Mouse (Mus musculus) urinary bladder, postnatal 10 days (tissue): ENCODE data around the gene Usp19.
A peak's percentile ranks its signal among the peaks of the same experiment; 100 is the strongest.

ENCODE experiments used
- DNase-seq: peaks from one replicate; pipeline ENCODE4 v3.0.0; 2022; ENCODE audit warnings: low spot score

The Usp19 gene

GRCm38 (mm10) chr9:108490559-108491285 is at the start of gene Usp19:
Gene Usp19, plus strand, starts transcription at chr9:108490602.
- peak; percentile 85 for DNase-seq

- DNase-seq, result no peak
Measured at GRCm38 (mm10) chr9:108441236-108441919, 49.0 kb upstream of the Usp19 start.

- no peak for DNase-seq
Measured at GRCm38 (mm10) chr9:108445125-108445524, 45.3 kb upstream of the Usp19 start.

GRCm38 (mm10) chr9:108449860-108450259 is 40.5 kb upstream of the Usp19 start:
- no peak for DNase-seq

GRCm38 (mm10) chr9:108450292-108451169 is 39.9 kb upstream of the Usp19 start:
- DNase-seq, result no peak

- no peak for DNase-seq
Measured at GRCm38 (mm10) chr9:108451170-108451493, 39.3 kb upstream of the Usp19 start.

GRCm38 (mm10) chr9:108451519-108452160 is 38.8 kb upstream of the Usp19 start:
- no peak for DNase-seq

GRCm38 (mm10) chr9:108452291-108452906 is 38.0 kb upstream of the Usp19 start:
- peak; percentile 71 for DNase-seq

- DNase-seq, result no peak
Measured at GRCm38 (mm10) chr9:108452911-108453310, 37.5 kb upstream of the Usp19 start.

- DNase-seq, result no peak
Measured at GRCm38 (mm10) chr9:108453458-108453857, 36.9 kb upstream of the Usp19 start.

- DNase-seq, result no peak
Measured at GRCm38 (mm10) chr9:108454429-108454828, 36.0 kb upstream of the Usp19 start.

- DNase-seq, result no peak
Measured at GRCm38 (mm10) chr9:108455747-108456571, 34.4 kb upstream of the Usp19 start.

GRCm38 (mm10) chr9:108456953-108457352 is 33.4 kb upstream of the Usp19 start:
- DNase-seq, result no peak

- no peak for DNase-seq
Measured at GRCm38 (mm10) chr9:108459939-108460318, 30.5 kb upstream of the Usp19 start.

GRCm38 (mm10) chr9:108460319-108461178 is 29.9 kb upstream of the Usp19 start, which contains the start of gene Ccdc71:
Gene Ccdc71, plus strand, starts transcription at chr9:108460527.
- DNase-seq, result peak; percentile 51

- DNase-seq, result no peak
Measured at GRCm38 (mm10) chr9:108461181-108461631, 29.2 kb upstream of the Usp19 start, which contains the start of gene Klhdc8b. Gene Klhdc8b, minus strand, starts transcription at chr9:108461581.

GRCm38 (mm10) chr9:108461675-108462074 is 28.7 kb upstream of the Usp19 start:
- no peak for DNase-seq

GRCm38 (mm10) chr9:108462192-108462591 is 28.2 kb upstream of the Usp19 start:
- DNase-seq, result no peak

- no peak for DNase-seq
Measured at GRCm38 (mm10) chr9:108463713-108464112, 26.7 kb upstream of the Usp19 start.

GRCm38 (mm10) chr9:108466219-108466618 is 24.2 kb upstream of the Usp19 start:
- no peak for DNase-seq
